Mouse (Mus musculus) MEL (cell line): ENCODE measurements around the gene 1700021F05Rik.

Experiments used
- BHLHE40 ChIP-seq: IDR thresholded peaks from 2 replicates; pipeline ENCODE4 v1.6.1; 2012; ENCODE audit warnings: low read depth, mild to moderate bottlenecking, inconsistent platforms, low read length, improper control_type of control experiment, borderline replicate concordance
- CTCF ChIP-seq, 3 experiments: IDR thresholded peaks in 2 of 3; conservative IDR thresholded peaks in 1 of 3; 2 replicates each; pipeline ENCODE4 v1.5.1; 2011 to 2012; ENCODE audit warnings: low read length in 3 of 3, low read depth in 2 of 3, mild to moderate bottlenecking in 2 of 3, improper control_type of control experiment in 1 of 3, inconsistent platforms in 1 of 3, mixed read lengths in 1 of 3, moderate library complexity in 1 of 3; ENCODE audit not compliant: control insufficient read depth in 1 of 3, insufficient read depth in 1 of 3, poor library complexity in 1 of 3, severe bottlenecking in 1 of 3
- EP300 ChIP-seq, 2 experiments: IDR thresholded peaks; 2 replicates each; pipeline ENCODE4 v1.6.1; 2011; ENCODE audit warnings: improper control_type of control experiment in 2 of 2, low read length in 2 of 2, low read depth in 1 of 2, mild to moderate bottlenecking in 1 of 2
- MAX ChIP-seq: IDR thresholded peaks from 2 replicates; pipeline ENCODE4 v1.6.1; 2011; ENCODE audit warnings: low read length, improper control_type of control experiment
- MYC ChIP-seq: IDR thresholded peaks from 2 replicates; pipeline ENCODE4 v1.6.1; 2011; ENCODE audit warnings: low read depth, mild to moderate bottlenecking, low read length, improper control_type of control experiment, moderate library complexity
- POLR2A ChIP-seq, 2 experiments: IDR thresholded peaks; 2 replicates each; pipeline ENCODE4 v1.6.1; 2011 to 2012; ENCODE audit warnings: low read length in 2 of 2, mild to moderate bottlenecking in 2 of 2, control low read depth in 1 of 2, improper control_type of control experiment in 1 of 2, low read depth in 1 of 2, moderate library complexity in 1 of 2; ENCODE audit not compliant: control insufficient read depth in 1 of 2, insufficient read depth in 1 of 2, poor library complexity in 1 of 2
- RCOR1 ChIP-seq: IDR thresholded peaks from 2 replicates; pipeline ENCODE4 v1.6.1; 2012; ENCODE audit warnings: low read depth, mild to moderate bottlenecking, inconsistent platforms, low read length, improper control_type of control experiment

DNA sequence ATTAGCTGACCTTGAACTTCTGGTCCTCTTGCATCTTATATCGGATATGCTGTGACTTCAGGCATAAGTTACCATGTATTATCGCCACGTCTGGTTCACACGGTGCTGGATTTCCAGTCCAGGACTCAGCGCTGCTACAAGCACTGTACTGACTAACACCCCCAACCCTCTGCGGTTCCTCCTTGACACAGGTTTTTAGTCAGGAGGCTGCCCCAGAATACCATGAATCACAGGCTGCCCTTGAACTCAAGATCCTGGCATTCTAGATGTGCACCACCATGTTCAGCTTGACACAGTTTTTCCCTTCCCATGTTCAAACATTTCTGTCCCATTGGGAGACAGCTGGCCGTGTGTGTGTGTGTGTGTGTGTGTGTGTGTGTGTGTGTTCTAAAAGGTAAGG, 51.7 kb downstream of the 1700021F05Rik start:
- no peak for TF ChIP-seq RCOR1
- no peak for TF ChIP-seq CTCF (IDR thresholded peaks at IDR 0.05 in 2 of 3, conservative IDR thresholded peaks at IDR 0.05 in 1 of 3; ENCODE audit: control insufficient read depth in 1 of 3, insufficient read depth in 1 of 3, low read depth in 2 of 3, low read length in 3 of 3, poor library complexity in 1 of 3, severe bottlenecking in 1 of 3)
- TF ChIP-seq POLR2A (IDR thresholded peaks at IDR 0.05; ENCODE audit: control insufficient read depth in 1 of 2, insufficient read depth in 1 of 2, low read depth in 1 of 2, low read length in 2 of 2, poor library complexity in 1 of 2), result no peak
- no peak for TF ChIP-seq BHLHE40
- no peak for TF ChIP-seq MAX
- no peak for TF ChIP-seq EP300 (IDR thresholded peaks at IDR 0.05; ENCODE audit: low read depth in 1 of 2, low read length in 2 of 2)
- TF ChIP-seq MYC, result no peak
